Mouse (Mus musculus) liver, embryonic 14.5 days (tissue): ENCODE data around the gene Zfp609.

Experiments
- CTCF ChIP-seq: IDR thresholded peaks from 2 replicates; pipeline ENCODE4 v1.5.1; 2016; ENCODE audit warnings: antibody characterized with exemption, low read depth, control low read depth
- EP300 ChIP-seq: IDR thresholded peaks from 2 replicates; pipeline ENCODE4 v1.6.1; 2016; ENCODE audit warnings: antibody characterized with exemption, low read depth

- TF ChIP-seq CTCF (no peak), EP300 (no peak)
Measured at GRCm38 (mm10) chr9:65828016-65828403, 646 bp upstream of the Zfp609 start.
